Mouse (Mus musculus) urinary bladder, postnatal 25 days (tissue): ENCODE measurements around the gene Adamts18.

Experiments
- DNase-seq: peaks from one replicate; pipeline ENCODE4 v3.0.0; 2022; ENCODE audit warnings: low spot score

The Adamts18 gene

GRCm38 (mm10) chr8:113656681-113657298 is 191.7 kb downstream of the Adamts18 start:
- no peak for DNase-seq

- DNase-seq = no peak
Observed at GRCm38 (mm10) chr8:113656154-113656553, 192.4 kb downstream of the Adamts18 start.

GRCm38 (mm10) chr8:113653151-113653550 is 195.4 kb downstream of the Adamts18 start:
- DNase-seq = no peak

DNA sequence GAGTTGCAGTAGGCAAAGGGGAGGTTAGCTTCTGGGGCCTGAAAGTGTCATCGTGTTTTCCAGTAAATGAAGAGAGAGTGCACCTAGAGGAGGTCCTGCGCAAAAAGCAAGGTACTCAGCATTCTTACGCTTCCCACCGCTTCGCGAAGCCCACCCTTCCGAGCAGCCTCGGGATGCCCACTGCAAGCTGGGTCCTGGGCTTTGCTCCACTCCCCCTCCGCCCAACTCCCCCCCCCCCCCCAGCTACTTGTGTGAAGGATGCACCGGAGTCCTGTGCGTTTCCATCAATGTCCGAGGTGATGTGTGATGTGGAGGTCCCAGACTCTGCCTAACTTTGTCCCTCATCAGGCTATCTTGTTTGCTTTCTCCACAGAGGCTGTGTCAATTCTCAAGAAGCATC is 196.1 kb downstream of the Adamts18 start:
- no peak for DNase-seq
